Mouse (Mus musculus) frontal cortex, adult 2 months (tissue): ENCODE measurements around the gene Sh2d1b1. TPM values are rescaled to one million over a fixed set of nuclear protein-coding genes. Genes with fewer than 3 reads are reported as not detected.

Experiments used
- DNase-seq, 2 experiments: peaks; one replicate each; pipeline ENCODE4 v3.0.0; 2022; ENCODE audit warnings: low spot score in 1 of 2; ENCODE audit errors: extremely low spot score in 1 of 2
- polyA plus RNA-seq: library from polyadenylated mRNA; depleted of rRNA; stranded (reverse); fragments of >200 nt; gene quantifications from 2 replicates; pipeline ENCODE4 v1.2.3, GENCODE M21; 2012; rRNA removed

Sh2d1b1 gene
- polyA plus RNA-seq, 1 experiment: 0.06 TPM

DNA sequence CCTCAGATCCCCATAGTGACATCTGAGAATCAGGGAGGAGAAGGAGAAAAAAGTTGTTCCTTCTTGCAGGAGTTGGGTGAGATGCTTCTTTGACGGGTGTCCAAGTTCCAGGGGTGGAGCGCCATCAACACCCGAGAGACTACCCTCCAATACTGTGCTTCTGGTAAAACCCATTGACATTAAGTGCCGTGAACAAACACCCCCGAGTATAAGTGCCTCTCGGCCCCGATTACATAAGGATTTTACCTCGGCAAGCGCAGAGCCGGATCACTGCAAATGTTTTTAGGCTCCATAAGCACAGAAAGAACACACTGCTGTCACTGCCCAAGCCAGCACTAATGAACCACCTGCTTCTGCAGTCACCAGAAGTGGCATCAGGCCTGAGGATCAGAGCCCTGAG, 45.9 kb downstream of the Sh2d1b1 start:
- no peak for DNase-seq

DNA sequence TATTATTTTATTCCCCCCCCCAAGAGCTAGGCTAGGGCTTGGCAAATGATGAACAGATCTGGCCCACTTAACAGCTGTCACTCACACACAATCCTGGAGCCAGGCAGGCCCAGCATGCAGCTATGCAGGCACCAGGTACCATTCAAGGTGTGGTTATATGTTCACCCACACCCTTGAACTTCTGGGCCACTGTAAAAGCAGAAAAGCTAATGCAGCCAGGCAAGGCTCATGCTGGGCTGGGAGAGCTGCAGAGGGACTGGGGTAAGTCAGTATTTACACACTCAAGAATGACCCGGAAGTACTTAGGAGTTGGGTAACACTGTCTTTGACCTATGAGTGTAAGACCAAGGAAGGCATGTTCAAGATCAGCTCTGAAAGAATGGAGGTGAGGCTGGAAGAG, 47.2 kb downstream of the Sh2d1b1 start:
- DNase-seq: no peak

DNA sequence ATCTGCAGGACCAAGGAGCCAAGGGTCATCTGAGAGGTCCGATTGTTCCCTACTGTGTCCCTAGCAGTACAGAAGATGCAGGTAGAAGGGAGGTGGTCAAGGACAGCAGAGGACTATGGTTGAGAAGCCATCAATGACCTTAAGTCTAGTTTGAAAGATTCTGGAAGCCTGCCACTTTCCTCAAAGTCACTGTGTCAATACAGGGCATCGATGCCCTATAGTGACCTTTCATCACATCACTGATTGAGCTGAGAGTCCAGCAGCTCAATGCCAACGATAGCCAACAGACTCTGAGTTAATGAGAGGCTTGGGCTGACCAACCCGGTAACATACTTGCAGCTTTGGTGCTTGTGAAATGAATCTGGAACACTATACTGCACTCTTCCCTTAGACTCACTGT, 48.2 kb downstream of the Sh2d1b1 start:
- no peak for DNase-seq

DNA sequence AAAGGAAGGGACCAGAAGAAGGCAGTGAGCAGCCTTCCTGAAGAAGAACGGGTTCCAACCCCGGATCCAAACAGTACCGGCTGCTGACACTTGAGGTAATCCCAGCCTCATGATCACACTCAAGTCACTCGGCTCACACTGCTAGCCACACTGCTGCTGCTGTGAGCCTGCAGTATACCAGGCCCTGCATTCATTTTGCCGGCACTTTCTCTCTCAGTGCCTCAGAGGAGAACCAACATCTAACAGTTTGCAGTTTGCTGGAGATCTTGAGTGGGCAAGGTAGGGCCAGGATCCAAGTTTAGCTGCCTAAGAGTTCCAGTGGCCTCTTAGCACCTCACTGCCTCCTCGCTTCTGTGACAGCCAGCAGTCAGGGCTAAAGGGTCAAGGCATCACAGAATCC, 54.8 kb downstream of the Sh2d1b1 start:
- no peak for DNase-seq

DNA sequence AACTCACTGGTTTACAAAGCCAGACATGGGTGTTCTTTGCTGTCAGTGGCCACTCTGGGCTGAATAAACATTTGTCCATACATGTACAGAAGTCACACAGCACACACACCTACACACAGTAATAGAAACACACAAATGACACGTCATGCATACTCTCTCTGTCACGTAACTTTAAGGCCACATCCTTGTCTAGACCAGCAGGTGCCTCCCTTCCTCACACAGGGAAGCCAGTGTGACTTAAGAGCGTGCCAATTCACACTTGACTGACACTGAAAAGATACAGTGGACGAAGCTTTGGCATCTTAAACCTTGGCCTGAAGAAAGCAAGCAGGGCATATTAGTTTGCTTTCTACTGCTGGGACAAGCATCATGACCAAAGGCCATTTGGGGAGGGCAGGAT, 55.7 kb downstream of the Sh2d1b1 start:
- no peak for DNase-seq

Other genes with a start within 250 kb of the Sh2d1b1 start
- 4.8 and 5.9 TPM in 2 replicates for gene Ddr2, start 166.6 kb upstream of the Sh2d1b1 start, polyA plus RNA-seq
- 42.6 and 43.6 TPM in 2 replicates for gene Uap1, start 102.4 kb upstream of the Sh2d1b1 start, polyA plus RNA-seq
- gene Uhmk1, start 61.9 kb upstream of the Sh2d1b1 start, polyA plus RNA-seq: 75.1 and 75.6 TPM in 2 replicates
- 0.04 TPM in 1 of 2 replicates, not detected in the other for gene Sh2d1b2, start 44.6 kb upstream of the Sh2d1b1 start, polyA plus RNA-seq
- 6.2 and 7.2 TPM in 2 replicates for gene Gm7694, start 29.0 kb downstream of the Sh2d1b1 start, polyA plus RNA-seq
- gene Spata46, start 31.5 kb downstream of the Sh2d1b1 start, polyA plus RNA-seq: not detected in 2 replicates